Mouse (Mus musculus) frontal cortex, postnatal 36 days (tissue): ENCODE measurements around the gene Abca12.

Source experiments
- DNase-seq, 2 experiments: peaks; one replicate each; pipeline ENCODE4 v3.0.0; 2022; ENCODE audit warnings: low spot score in 2 of 2

Abca12 gene

GRCm38 (mm10) chr1:71338548-71339340, 76.0 kb downstream of the Abca12 start:
- DNase-seq, result no peak

- no peak for DNase-seq
Observed at GRCm38 (mm10) chr1:71330349-71330748, 84.4 kb downstream of the Abca12 start.

DNA sequence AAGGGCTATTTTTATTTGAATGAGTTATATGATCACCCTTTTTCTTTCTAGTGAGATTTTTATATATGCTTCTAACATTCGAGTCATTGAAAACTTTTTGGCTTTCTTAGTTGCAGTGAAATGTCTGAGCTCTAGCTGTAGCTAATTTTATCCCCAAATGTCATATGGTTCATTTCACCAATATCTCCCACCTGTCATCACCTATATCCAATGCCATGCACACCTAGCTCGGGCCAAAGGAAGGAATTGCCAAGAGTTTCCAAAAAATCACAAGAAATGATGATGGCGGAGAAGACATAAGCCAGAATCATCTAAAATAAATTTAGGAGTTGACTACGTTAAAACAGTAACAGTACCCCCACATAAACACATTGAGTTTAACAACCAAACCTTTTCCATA, 102.5 kb downstream of the Abca12 start:
- no peak for DNase-seq

GRCm38 (mm10) chr1:71310614-71311013, 104.1 kb downstream of the Abca12 start:
- DNase-seq, result no peak

- no peak for DNase-seq
Observed at GRCm38 (mm10) chr1:71307362-71307761, 107.3 kb downstream of the Abca12 start.

DNA sequence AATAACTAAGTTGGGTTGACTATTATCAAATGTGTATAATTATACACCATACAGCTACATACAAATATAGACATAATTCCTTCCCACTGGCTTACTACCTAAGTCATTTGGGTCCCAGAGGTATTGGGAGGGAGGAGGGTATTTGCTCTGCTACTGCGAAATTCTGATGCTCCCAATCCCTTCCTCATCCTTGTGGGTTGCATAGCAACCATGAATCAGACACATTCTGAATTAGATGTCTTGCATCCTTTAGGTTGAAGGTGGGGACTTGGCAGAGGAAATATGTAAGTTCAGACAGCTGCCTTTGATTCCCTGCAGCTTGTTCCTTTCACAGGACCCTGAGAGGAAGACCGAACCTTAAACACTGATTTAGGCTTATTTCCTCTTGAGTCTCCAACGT, 108.5 kb downstream of the Abca12 start:
- DNase-seq, result peak in 1 of 2 experiments; percentile 7

DNA sequence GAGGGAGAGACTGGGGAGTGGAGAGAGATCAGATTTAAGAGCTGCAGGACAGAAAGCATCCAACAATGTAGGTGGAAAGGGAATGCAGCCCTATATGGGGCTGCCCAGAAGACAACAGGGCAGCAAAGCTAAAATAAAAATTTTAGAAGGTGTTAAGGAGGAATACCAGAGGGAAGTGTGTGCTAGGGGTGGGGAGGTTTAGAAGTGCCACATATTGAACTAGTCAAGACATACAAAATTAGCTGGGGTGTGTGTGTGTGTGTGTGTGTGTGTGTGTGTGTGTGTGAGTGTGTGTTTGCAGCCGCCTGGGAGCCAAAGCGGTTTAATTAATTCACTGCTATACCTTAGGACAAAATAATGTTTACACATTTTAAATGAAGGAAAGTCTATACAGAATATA, 110.1 kb downstream of the Abca12 start:
- DNase-seq, result no peak

- DNase-seq, result no peak
Observed at GRCm38 (mm10) chr1:71297021-71297420, 117.7 kb downstream of the Abca12 start.

- DNase-seq, result no peak
Observed at GRCm38 (mm10) chr1:71296585-71296984, 118.1 kb downstream of the Abca12 start.

DNA sequence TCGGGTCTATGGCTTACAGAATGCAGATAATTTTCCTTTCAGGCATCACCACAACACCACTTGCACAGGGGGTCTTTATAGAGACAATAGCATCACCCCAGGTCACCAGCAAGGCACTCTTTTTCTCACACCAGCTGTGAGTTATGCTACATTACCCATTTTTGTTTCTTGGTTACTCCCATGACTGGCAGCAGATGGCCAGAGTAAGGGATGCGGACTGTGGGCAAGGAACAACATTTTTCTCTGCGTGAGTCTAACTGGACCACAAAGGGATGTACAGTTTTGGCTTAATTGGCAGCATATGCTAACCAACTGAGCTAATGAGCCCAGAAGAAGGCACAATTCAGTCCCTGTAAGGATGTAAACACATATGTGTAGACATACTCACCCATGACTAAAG, 122.8 kb downstream of the Abca12 start:
- no peak for DNase-seq

- peak; percentile 68 to 76 for DNase-seq
Observed at GRCm38 (mm10) chr1:71289511-71289910, 125.2 kb downstream of the Abca12 start.

DNA sequence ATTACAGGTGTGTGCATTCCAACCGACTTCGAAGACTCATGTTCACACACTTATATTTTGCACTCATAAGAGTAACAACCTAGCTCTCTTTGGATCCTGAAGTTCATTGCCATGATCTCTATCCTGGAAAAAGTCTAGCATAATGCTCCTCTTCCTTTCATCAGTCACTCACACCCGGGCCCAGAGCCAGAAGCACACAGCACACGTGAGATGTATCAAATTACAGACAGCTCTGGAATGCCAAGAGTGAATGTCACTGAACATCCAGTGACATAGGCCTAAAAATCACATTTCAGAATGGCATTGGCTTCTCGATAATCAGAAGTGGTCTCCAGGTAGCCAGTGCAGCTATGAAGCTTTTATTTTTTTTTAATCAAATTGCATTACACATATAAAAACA, 137.8 kb downstream of the Abca12 start:
- no peak for DNase-seq

GRCm38 (mm10) chr1:71272550-71272949, 142.2 kb downstream of the Abca12 start:
- DNase-seq, result peak; percentile 21 to 26

DNA sequence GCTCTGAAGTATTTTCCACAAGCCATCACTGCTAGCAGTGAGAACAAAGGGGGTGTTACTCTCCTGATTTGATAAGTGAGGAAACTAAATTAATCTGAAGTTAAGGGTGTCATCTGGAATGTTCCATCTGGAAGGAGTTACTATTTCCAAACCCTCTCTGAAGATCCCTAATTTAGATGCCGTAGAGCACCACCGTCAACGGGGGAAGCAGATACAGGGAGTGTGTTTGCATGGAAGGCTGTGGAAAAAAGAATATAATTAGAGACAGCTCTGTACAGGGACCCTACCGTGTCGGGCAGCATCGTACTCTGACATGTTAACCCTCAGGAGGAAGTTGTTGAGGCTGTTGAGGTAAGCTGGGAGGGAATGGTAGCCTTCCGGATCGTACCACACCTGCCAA, 142.6 kb downstream of the Abca12 start:
- DNase-seq, result peak; percentile 2 to 9

DNA sequence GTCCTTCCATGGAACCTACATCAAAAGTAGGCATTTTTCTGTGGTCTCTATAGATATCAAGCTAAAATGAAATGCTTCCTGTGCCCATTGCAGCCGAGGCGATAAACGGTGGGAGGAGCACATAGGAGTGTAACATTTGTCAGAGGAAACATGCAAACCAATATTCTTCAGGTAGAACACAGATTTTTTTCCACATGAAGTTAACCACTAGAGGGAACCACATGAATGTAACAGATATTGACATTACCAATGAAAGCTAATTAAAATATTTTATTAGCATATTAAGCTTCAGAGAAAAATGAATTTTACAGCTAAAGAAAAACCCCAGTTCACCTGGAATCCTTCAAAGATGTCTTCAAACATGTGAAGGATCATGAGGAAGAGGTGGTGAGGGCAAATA, 144.6 kb downstream of the Abca12 start:
- no peak for DNase-seq

DNA sequence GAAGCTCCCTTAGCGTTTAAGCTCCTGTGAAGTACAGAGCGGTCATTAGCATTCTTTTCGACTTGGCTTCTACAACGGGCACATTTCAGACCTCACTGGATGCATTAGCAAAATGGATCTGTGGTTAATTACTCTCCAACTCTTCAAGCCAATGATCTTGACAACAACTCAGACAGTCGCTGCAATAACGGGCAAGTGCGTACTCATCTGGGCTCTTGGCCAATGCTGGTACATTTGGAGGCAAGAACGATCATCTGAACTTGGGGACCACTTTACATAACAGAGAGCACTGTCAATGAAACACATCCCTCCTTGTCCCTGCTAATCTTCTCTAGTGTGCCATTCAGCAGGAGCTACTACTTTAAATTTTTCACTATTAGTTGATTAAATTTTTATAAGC, 148.1 kb downstream of the Abca12 start:
- DNase-seq, result no peak

- DNase-seq, result peak in 1 of 2 experiments; percentile 23
Observed at GRCm38 (mm10) chr1:71263532-71263931, 151.2 kb downstream of the Abca12 start.

- no peak for DNase-seq
Observed at GRCm38 (mm10) chr1:71244647-71245046, 170.1 kb downstream of the Abca12 start.

DNA sequence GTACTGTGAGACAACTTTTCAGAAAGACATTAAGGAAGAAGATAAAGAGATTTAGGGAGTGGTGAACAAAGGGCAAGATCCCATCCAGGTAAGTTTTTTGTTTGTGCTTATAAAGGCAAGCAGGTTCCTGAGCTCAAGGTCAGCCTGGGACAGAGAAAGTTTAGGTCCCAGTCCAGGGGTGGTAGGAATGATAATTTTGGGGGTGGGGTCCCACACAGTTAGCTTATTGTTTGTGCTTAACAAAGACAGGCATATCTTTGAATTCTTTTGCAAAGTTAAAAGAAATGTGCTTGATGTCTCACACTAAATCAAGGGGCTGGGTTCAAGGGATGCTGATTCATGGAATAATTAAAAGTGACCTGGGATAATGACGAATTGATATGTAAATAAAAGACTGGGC, 173.3 kb downstream of the Abca12 start:
- no peak for DNase-seq

- DNase-seq, result no peak
Observed at GRCm38 (mm10) chr1:71239586-71239985, 175.1 kb downstream of the Abca12 start.

- DNase-seq, result no peak
Observed at GRCm38 (mm10) chr1:71235335-71235734, 179.4 kb downstream of the Abca12 start.

DNA sequence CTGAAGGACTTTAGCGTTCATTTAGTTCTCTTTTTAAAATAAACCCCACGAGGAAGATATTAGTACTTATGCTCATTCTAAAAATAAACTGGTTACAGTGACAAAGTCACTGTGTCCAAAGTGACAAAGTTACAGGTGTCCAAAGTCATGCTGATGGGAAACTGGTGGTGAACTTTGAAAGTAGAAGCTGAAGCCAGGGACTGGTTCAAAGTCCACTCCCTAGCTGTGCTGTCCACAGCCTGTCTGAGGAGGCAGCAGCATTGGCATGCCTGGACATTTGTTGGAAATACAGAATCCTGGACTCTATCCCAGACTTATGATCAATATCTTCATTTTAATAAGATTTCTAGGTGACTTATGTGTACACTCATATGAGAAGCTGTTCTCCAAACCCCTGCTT, 183.5 kb downstream of the Abca12 start:
- DNase-seq, result no peak

GRCm38 (mm10) chr1:71203581-71203980, 211.1 kb downstream of the Abca12 start:
- DNase-seq, result no peak

- DNase-seq, result no peak
Observed at GRCm38 (mm10) chr1:71196191-71196590, 218.5 kb downstream of the Abca12 start.
